31 mouse cellular contexts compared by ENCODE assay signal in genomic region chr13:57878797-57879196, GRCm38 (mm10). TPM values are rescaled to one million over a fixed set of nuclear protein-coding genes. Genes with fewer than 3 reads are reported as not detected.
DNase-seq lines count a peak whose midpoint lies in the region; ATAC-seq lines count a peak whose summit lies in the region.
"Had no signal": no experiment of that assay in that cellular context is flagged by ENCODE, and none has a peak within 500 bp of the region (broad histone marks: within the 10 kb centered on the region; RNA-seq: fewer than 3 reads in every experiment).

No protein-coding gene starts in this region.

- DNase-seq in embryonic facial prominence, embryonic 14.5 days (ENCODE audit: low spot score): no peak
- no peak for DNase-seq in embryonic facial prominence, embryonic 10.5 days (ENCODE audit: low spot score)
- DNase-seq in kidney, adult 18-20 months: no peak
- peak; percentile 47 for DNase-seq in R1 (ENCODE audit: low read depth, low spot score)
- peak; percentile 8 for DNase-seq in testis, postnatal 14 days (ENCODE audit: low spot score)
- DNase-seq in ovary, postnatal 10 days (ENCODE audit: low spot score): no peak
- DNase-seq: adrenal gland, postnatal 10 days; cerebellum, adult 11-12 months; cerebellum, adult 9-11 months; gastrocnemius, postnatal 25 days; heart, adult 11 months; kidney, adult 8-10 months; kidney, postnatal 10 days; liver; lung, adult 2 months; lung, postnatal 10 days; midbrain, embryonic 14.5 days; retina, postnatal 1 day; right cerebral cortex, postnatal 14 days; thymus, postnatal 4 days had no signal

- no peak overlapping the region for H3K9ac ChIP-seq in embryonic facial prominence, embryonic 14.5 days (ENCODE audit: low read depth, low read length)
- H3K9ac ChIP-seq in kidney, embryonic 14.5 days (ENCODE audit: low read depth, low read length): no peak overlapping the region
- H3K9ac ChIP-seq: heart, embryonic 15.5 days; hindbrain, embryonic 15.5 days; intestine, embryonic 15.5 days; liver, embryonic 14.5 days; stomach, embryonic 15.5 days had no signal

- no peaks in the 10 kb centered on the region for H3K27me3 ChIP-seq in embryonic facial prominence, embryonic 14.5 days (replicated peaks; ENCODE audit: control insufficient read depth, insufficient read depth, low read length)
- H3K27me3 ChIP-seq in embryonic facial prominence, embryonic 10.5 days (replicated peaks; ENCODE audit: low read depth, poor library complexity, severe bottlenecking): no peaks in the 10 kb centered on the region
- H3K27me3 ChIP-seq in kidney, embryonic 14.5 days (ENCODE audit: control insufficient read depth, insufficient read depth, low read length): no peaks in the 10 kb centered on the region
- H3K27me3 ChIP-seq: hindbrain, embryonic 15.5 days; intestine, embryonic 15.5 days; stomach, embryonic 15.5 days had no signal

- no peak overlapping the region for H3K4me3 ChIP-seq in embryonic facial prominence, embryonic 14.5 days (ENCODE audit: low read depth, low read length)
- H3K4me3 ChIP-seq in embryonic facial prominence, embryonic 10.5 days: no peak overlapping the region
- H3K4me3 ChIP-seq in kidney, embryonic 14.5 days (ENCODE audit: low read length): no peak overlapping the region
- H3K4me3 ChIP-seq: heart, embryonic 10.5 days; heart, embryonic 15.5 days; hindbrain, embryonic 15.5 days; intestine, embryonic 15.5 days; stomach, embryonic 15.5 days had no signal

- H3K36me3 ChIP-seq in embryonic facial prominence, embryonic 14.5 days (ENCODE audit: control insufficient read depth, insufficient read depth, low read length): no peaks in the 10 kb centered on the region
- H3K36me3 ChIP-seq in embryonic facial prominence, embryonic 10.5 days (replicated peaks): no peaks in the 10 kb centered on the region
- H3K36me3 ChIP-seq in kidney, embryonic 14.5 days (ENCODE audit: control insufficient read depth, insufficient read depth, low read length): no peaks in the 10 kb centered on the region
- H3K36me3 ChIP-seq: heart, embryonic 10.5 days; heart, embryonic 15.5 days; hindbrain, embryonic 15.5 days; intestine, embryonic 15.5 days; stomach, embryonic 15.5 days had no signal

- 0 out of 2 replicates have a peak, but pooled peaks have one; percentile 31 for ATAC-seq in embryonic facial prominence, embryonic 14.5 days (ENCODE audit: low read depth)
- 0 out of 2 replicates have a peak, but pooled peaks have one; percentile 40 for ATAC-seq in kidney, embryonic 14.5 days (ENCODE audit: low FRiP score, low TSS enrichment)
- ATAC-seq: activated CD4-positive, CD25-positive, alpha-beta regulatory T cell, adult 4 months; CD4-positive, CD25-positive, alpha-beta regulatory T cell, adult 4 months; forebrain, embryonic 14.5 days; intestine, embryonic 15.5 days had no signal

- 85% methylated on average over 11 of the region's 11 CpGs for WGBS in embryonic facial prominence, embryonic 14.5 days
- 91% methylated on average over 11 of the region's 11 CpGs for WGBS in embryonic facial prominence, embryonic 10.5 days
- 76% methylated on average over 11 of the region's 11 CpGs for WGBS in kidney, embryonic 14.5 days

- no peak overlapping the region for H3K27ac ChIP-seq in embryonic facial prominence, embryonic 14.5 days (replicated peaks; ENCODE audit: low read depth, low read length)
- no peak overlapping the region for H3K27ac ChIP-seq in embryonic facial prominence, embryonic 10.5 days (replicated peaks)
- no peak overlapping the region for H3K27ac ChIP-seq in kidney, embryonic 14.5 days (ENCODE audit: low read depth, low read length)
- H3K27ac ChIP-seq: heart, embryonic 10.5 days; heart, embryonic 15.5 days; intestine, embryonic 15.5 days; liver, embryonic 14.5 days; macrophage; stomach, embryonic 15.5 days had no signal

- no peaks in the 10 kb centered on the region for H3K4me1 ChIP-seq in embryonic facial prominence, embryonic 14.5 days (ENCODE audit: control insufficient read depth, insufficient read depth, low read length)
- H3K4me1 ChIP-seq in embryonic facial prominence, embryonic 10.5 days: peaks cover 12% of the 10 kb centered on the region; the same call in 1 of the 2 replicates
- H3K4me1 ChIP-seq in kidney, embryonic 14.5 days (ENCODE audit: control insufficient read depth, insufficient read depth, low read length): 0 out of 2 replicates have a peak, but pooled peaks cover 3% of the 10 kb centered on the region
- H3K4me1 ChIP-seq: heart, embryonic 15.5 days; intestine, embryonic 15.5 days had no signal

- H3K9me3 ChIP-seq in embryonic facial prominence, embryonic 14.5 days (ENCODE audit: control insufficient read depth, low read length): no peaks in the 10 kb centered on the region
- no peaks in the 10 kb centered on the region for H3K9me3 ChIP-seq in embryonic facial prominence, embryonic 10.5 days
- no peaks in the 10 kb centered on the region for H3K9me3 ChIP-seq in kidney, embryonic 14.5 days (ENCODE audit: control insufficient read depth, low read length)
- H3K9me3 ChIP-seq: heart, embryonic 10.5 days; heart, embryonic 15.5 days; hindbrain, embryonic 15.5 days; intestine, embryonic 15.5 days; stomach, embryonic 15.5 days had no signal

- H3K4me2 ChIP-seq in embryonic facial prominence, embryonic 14.5 days (ENCODE audit: low read depth, low read length): no peak overlapping the region
- no peak overlapping the region for H3K4me2 ChIP-seq in kidney, embryonic 14.5 days (replicated peaks; ENCODE audit: low read depth, low read length)
- H3K4me2 ChIP-seq: heart, embryonic 15.5 days; hindbrain, embryonic 15.5 days; intestine, embryonic 15.5 days; stomach, embryonic 15.5 days had no signal

RNA-seq across cellular contexts. Expression of gene Spock1, which starts 29.3 kb away (rescaled TPM):
- polyA plus RNA-seq in embryonic facial prominence, embryonic 14.5 days (2014; fragmentation: Nextera tagmentation; extraction: Ambion mirVana): 11.8 and 12.5 TPM in 2 replicates
- polyA plus RNA-seq in embryonic facial prominence, embryonic 10.5 days (2016; fragmentation: Nextera tagmentation; extraction: Ambion mirVana): 2.9 and 4.0 TPM in 2 replicates
- 0.30 and 0.50 TPM in 2 replicates for polyA plus RNA-seq in kidney, embryonic 14.5 days (2014; fragmentation: Nextera tagmentation; extraction: Ambion mirVana)
- polyA plus RNA-seq: CD4-positive, CD25-positive, alpha-beta regulatory T cell, adult 4 months; macrophage had no signal

Comparison
In these comparisons a context has a peak if more than half of its experiments do, and no peak if none do; other contexts are left out.
1. DNase-seq: peak in R1 (single experiment) and testis, postnatal 14 days (single experiment); none in embryonic facial prominence, embryonic 14.5 days (single experiment), embryonic facial prominence, embryonic 10.5 days (single experiment), kidney, adult 18-20 months (single experiment) and ovary, postnatal 10 days (single experiment).